Mouse (Mus musculus): ENCODE measurements around the gene Rtn1. TPM values are rescaled to one million over a fixed set of nuclear protein-coding genes. Genes with fewer than 3 reads are reported as not detected.

The Rtn1 gene
- polyA plus RNA-seq, 1 experiment from 2014 or later: 505 TPM

DNA sequence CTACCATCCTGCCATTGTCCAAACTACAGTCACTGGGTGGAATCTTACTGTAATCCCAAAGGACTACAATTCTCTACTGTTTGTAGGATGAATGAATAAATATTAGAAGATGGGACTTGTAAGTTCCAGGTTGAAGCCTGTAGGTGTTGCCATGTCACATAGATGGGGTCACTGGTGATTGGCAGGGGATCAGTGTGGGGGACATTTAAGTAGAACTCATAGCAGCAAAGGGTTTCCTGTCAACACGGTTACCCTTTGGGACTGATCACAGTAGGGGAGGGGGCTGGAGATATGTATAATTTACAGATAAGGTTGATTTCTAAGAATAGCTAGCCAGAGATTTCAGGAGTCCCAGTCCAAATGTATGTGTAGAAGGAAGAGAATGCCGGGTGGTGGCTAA lies 171.6 kb downstream of the Rtn1 start:
- Histone ChIP-seq H3K4me1 (replicated peaks; ENCODE audit: control insufficient read depth, insufficient read depth, low read length) (no peaks in the 10 kb centered on the region), H3K36me3 (ENCODE audit: control insufficient read depth, insufficient read depth, low read length) (no peaks in the 10 kb centered on the region), H3K27ac (ENCODE audit: low read depth, low read length) (no peak overlapping the region), H3K4me3 (ENCODE audit: low read depth, low read length) (no peak overlapping the region; the same call in 1 of the 2 replicates), H3K4me2 (replicated peaks; ENCODE audit: low read depth, low read length) (peak overlapping the region; percentile 51; the same call in 1 of the 2 replicates), H3K9me3 (ENCODE audit: control insufficient read depth, low read length) (no peaks in the 10 kb centered on the region), H3K9ac (ENCODE audit: low read depth, low read length) (no peak overlapping the region), H3K27me3 (ENCODE audit: control insufficient read depth, insufficient read depth, low read length) (no peaks in the 10 kb centered on the region)
- ATAC-seq (ENCODE audit: low FRiP score): no peak
- DNase-seq (ENCODE audit: low spot score): no peak
- WGBS: 79% methylated on average over 2 of the region's 2 CpGs

DNA sequence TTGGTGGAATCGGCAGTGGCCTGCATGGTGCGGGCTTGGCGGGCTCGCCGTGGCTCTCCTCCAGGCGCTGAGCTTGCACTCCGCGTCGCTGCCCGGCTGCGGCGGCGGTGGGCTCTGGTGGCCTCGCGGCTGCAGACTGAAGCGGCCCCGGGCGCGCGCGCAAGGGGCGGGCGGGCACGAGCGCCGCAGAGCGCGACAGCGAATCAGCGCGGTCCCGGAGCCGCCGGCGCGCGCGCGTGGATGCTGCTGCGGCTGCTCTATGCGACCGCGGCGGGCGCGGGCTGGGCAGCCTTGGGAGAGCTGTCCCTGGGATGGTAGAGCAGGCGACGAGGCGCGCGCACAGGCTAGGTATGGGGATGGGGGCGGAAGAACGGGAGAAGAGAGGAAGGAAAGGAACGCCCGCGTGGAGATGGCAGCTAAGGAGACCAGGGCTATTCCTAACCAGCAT lies 172.3 kb downstream of the Rtn1 start:
- under 1% methylated on average over 55 of the region's 56 CpGs for WGBS
- Histone ChIP-seq H3K9ac (ENCODE audit: low read depth, low read length) (peak overlapping the region; percentile 93), H3K4me3 (ENCODE audit: low read depth, low read length) (peak overlapping the region; percentile 62), H3K36me3 (ENCODE audit: control insufficient read depth, insufficient read depth, low read length) (no peaks in the 10 kb centered on the region), H3K4me1 (replicated peaks; ENCODE audit: control insufficient read depth, insufficient read depth, low read length) (no peaks in the 10 kb centered on the region), H3K27me3 (ENCODE audit: control insufficient read depth, insufficient read depth, low read length) (no peaks in the 10 kb centered on the region), H3K4me2 (replicated peaks; ENCODE audit: low read depth, low read length) (peak overlapping the region; percentile 51), H3K27ac (ENCODE audit: low read depth, low read length) (peak overlapping the region; percentile 87), H3K9me3 (ENCODE audit: control insufficient read depth, low read length) (no peaks in the 10 kb centered on the region)
- peak; percentile 93 for DNase-seq (ENCODE audit: low spot score)
- peak; percentile 95 for ATAC-seq (ENCODE audit: low FRiP score)

DNA sequence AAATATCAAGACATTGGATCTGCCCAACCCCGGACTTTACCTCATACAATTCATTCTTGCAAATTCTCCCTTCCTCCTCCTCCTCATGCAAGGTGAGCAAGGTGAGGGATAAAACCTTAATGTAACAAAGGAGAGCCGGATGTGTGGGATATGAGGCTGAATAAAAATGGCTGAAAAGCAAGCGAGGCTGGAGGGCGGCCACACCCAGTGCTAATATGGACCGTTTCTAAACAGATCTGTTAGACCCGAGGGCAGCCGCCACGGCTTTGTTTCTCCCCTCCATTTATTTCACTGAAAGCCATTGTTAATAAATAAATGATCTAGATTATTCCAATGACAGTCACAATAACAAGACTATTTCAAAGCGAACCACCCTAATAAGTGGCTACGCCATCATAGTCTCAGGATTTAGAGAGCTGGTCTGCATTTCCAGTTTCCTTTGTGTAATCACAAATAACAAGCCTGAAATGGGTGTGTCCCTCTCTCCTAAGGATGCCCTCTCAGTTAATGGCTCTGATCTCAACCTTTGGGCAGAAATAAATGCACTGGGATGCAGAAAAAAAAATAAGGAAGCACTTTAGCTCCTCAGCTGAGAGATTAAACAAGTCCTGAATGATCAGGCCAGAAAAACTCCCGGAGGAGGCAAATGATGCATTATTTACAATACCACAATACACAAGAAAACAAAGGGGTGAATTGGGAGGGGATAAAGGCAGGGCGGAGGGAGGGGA lies 173.1 kb downstream of the Rtn1 start:
- peak overlapping the region; percentile 51 for H3K4me2 ChIP-seq (replicated peaks; ENCODE audit: low read depth, low read length)
- no peaks in the 10 kb centered on the region for H3K4me1 ChIP-seq (replicated peaks; ENCODE audit: control insufficient read depth, insufficient read depth, low read length)
- peak overlapping the region; percentile 87 for H3K27ac ChIP-seq (ENCODE audit: low read depth, low read length)
- no peaks in the 10 kb centered on the region for H3K9me3 ChIP-seq (ENCODE audit: control insufficient read depth, low read length)
- WGBS: 38% methylated on average over 12 of the region's 12 CpGs
- no peak for ATAC-seq (ENCODE audit: low FRiP score)
- H3K36me3 ChIP-seq (ENCODE audit: control insufficient read depth, insufficient read depth, low read length): no peaks in the 10 kb centered on the region
- no peaks in the 10 kb centered on the region for H3K27me3 ChIP-seq (ENCODE audit: control insufficient read depth, insufficient read depth, low read length)
- DNase-seq (ENCODE audit: low spot score): peak; percentile 57
- peak overlapping the region; percentile 93 for H3K9ac ChIP-seq (ENCODE audit: low read depth, low read length)
- H3K4me3 ChIP-seq (ENCODE audit: low read depth, low read length): peak overlapping the region; percentile 62

DNA sequence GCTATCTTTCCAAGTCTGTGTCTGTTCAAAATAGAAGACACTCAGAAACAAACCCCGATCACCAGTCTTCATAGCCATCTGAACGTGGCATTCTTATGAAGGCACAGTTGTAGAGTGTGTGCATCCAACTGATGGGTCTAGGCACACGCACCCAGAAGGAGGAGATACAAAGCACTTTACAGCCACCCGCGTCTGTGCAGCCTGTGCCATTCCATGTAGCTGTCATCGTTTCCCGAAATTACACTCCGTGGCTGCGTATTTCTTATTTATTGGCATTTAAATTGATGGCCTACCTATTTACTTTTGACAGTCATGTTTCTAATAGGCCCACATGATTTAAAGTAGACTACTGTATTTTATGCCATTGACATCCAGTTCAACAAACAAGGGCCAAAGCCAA lies 173.9 kb downstream of the Rtn1 start:
- peak overlapping the region; percentile 51 for H3K4me2 ChIP-seq (replicated peaks; ENCODE audit: low read depth, low read length)
- H3K4me1 ChIP-seq (replicated peaks; ENCODE audit: control insufficient read depth, insufficient read depth, low read length): no peaks in the 10 kb centered on the region
- DNase-seq (ENCODE audit: low spot score) (peak; percentile 29), ATAC-seq (ENCODE audit: low FRiP score) (no peak)
- WGBS: 79% methylated on average over 9 of the region's 9 CpGs
- no peaks in the 10 kb centered on the region for H3K27me3 ChIP-seq (ENCODE audit: control insufficient read depth, insufficient read depth, low read length)
- H3K36me3 ChIP-seq (ENCODE audit: control insufficient read depth, insufficient read depth, low read length): no peaks in the 10 kb centered on the region
- no peaks in the 10 kb centered on the region for H3K9me3 ChIP-seq (ENCODE audit: control insufficient read depth, low read length)
- H3K9ac ChIP-seq (ENCODE audit: low read depth, low read length): peak overlapping the region; percentile 93
- H3K27ac ChIP-seq (ENCODE audit: low read depth, low read length): 0 out of 2 replicates have a peak overlapping the region, but pooled peaks have one; percentile 87
- H3K4me3 ChIP-seq (ENCODE audit: low read depth, low read length): peak overlapping the region; percentile 62

DNA sequence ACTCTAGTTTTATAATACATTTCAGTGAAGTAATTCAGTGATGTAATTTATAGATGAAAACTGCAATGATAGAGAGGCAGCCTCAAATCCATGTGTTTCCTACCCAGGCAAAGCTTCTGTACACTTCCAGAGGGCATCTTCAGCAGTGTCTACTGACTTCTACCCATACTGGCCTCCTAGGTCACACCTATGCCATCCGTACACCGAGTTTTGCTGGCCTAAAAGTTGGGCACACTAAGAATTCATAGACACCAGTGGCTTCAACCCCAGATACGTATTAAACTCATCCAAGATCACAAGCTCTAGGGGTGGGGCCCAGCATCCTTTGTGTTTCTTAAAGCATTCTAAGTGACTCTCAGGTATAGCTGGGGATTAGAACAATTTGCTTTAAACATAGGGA lies 174.7 kb downstream of the Rtn1 start:
- Histone ChIP-seq H3K27ac (ENCODE audit: low read depth, low read length) (no peak overlapping the region; the same call in 1 of the 2 replicates), H3K4me3 (ENCODE audit: low read depth, low read length) (peak overlapping the region; percentile 62), H3K9me3 (ENCODE audit: control insufficient read depth, low read length) (no peaks in the 10 kb centered on the region), H3K27me3 (ENCODE audit: control insufficient read depth, insufficient read depth, low read length) (no peaks in the 10 kb centered on the region), H3K4me2 (replicated peaks; ENCODE audit: low read depth, low read length) (peak overlapping the region; percentile 51), H3K4me1 (replicated peaks; ENCODE audit: control insufficient read depth, insufficient read depth, low read length) (no peaks in the 10 kb centered on the region), H3K9ac (ENCODE audit: low read depth, low read length) (peak overlapping the region; percentile 17; the same call in 1 of the 2 replicates), H3K36me3 (ENCODE audit: control insufficient read depth, insufficient read depth, low read length) (no peaks in the 10 kb centered on the region)
- ATAC-seq (ENCODE audit: low FRiP score) (no peak), DNase-seq (ENCODE audit: low spot score) (no peak)
- 88% methylated on average over 3 of the region's 3 CpGs for WGBS

DNA sequence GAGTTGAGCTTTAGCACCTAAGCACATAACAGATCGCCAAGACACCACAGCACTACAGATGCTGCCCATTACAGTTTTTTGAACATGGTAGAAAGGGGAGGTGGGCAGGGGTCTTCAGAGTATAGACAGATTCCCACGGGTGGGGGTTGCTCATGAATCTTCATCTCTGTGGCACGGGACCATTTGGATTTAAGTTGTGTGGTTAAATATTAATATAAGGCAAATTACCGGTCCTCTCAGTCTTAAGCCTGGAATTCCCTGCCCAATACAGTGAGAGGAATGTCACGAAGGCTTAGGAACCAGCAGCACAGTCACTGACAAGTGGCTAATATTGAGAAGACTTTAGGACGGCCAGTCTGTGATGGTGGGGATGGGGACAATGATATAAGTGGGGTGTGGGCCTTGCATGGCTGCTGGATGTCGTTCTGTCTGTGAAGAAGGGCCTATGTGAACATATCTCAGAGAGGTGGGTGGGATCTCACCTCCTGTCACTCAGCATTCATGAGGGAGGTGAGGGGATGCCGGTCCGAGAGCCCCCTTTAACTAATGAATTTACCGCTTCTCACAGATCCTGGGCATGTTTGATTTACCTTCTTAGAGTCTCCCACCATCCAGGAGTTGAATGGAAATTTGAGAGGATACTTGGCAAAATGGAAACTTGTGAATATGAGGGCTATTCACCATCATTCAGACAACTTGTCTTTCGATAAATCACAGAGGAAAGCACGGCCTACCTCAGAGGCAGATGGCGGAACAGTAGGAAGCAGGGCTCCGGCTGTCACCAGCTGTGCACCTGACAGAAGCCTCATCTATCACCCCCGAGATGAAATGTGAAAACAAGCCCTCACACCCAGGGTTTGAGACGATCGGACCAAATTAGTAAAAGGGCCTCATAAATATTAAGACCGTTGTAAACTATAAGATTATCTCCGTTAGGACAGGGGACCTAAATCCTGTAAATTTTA lies 175.7 kb downstream of the Rtn1 start:
- Histone ChIP-seq H3K4me3 (ENCODE audit: low read depth, low read length) (peak overlapping the region; percentile 62; the same call in 1 of the 2 replicates), H3K4me1 (replicated peaks; ENCODE audit: control insufficient read depth, insufficient read depth, low read length) (no peaks in the 10 kb centered on the region), H3K27me3 (ENCODE audit: control insufficient read depth, insufficient read depth, low read length) (no peaks in the 10 kb centered on the region), H3K9ac (ENCODE audit: low read depth, low read length) (no peak overlapping the region), H3K27ac (ENCODE audit: low read depth, low read length) (no peak overlapping the region), H3K9me3 (ENCODE audit: control insufficient read depth, low read length) (no peaks in the 10 kb centered on the region), H3K4me2 (replicated peaks; ENCODE audit: low read depth, low read length) (peak overlapping the region; percentile 51), H3K36me3 (ENCODE audit: control insufficient read depth, insufficient read depth, low read length) (no peaks in the 10 kb centered on the region)
- DNase-seq (ENCODE audit: low spot score) (peak; percentile 21), ATAC-seq (ENCODE audit: low FRiP score) (no peak)
- 67% methylated on average over 19 of the region's 19 CpGs for WGBS

DNA sequence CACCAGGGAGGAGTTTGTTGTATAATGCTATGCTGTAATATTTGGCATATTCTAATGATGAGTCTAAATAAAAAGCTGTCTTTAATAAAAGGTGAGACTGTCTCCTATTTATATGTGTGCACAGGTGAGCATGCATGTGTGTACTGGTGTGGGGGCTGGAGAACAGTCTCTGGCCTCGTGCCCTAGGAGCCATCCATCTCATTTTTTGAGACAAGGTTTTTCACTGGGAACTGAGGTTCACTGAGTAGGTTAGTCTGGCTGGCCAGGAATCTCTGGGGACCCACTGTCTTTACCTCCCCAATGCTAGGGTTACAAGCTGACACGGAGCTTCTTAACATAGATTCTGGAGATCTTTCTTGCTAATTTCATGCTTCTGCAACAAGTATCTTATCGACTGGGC lies 176.7 kb downstream of the Rtn1 start:
- WGBS: 82% methylated on average over 3 of the region's 3 CpGs
- no peak overlapping the region for H3K4me3 ChIP-seq (ENCODE audit: low read depth, low read length)
- no peak for DNase-seq (ENCODE audit: low spot score)
- H3K27me3 ChIP-seq (ENCODE audit: control insufficient read depth, insufficient read depth, low read length): no peaks in the 10 kb centered on the region
- H3K9ac ChIP-seq (ENCODE audit: low read depth, low read length): no peak overlapping the region
- H3K27ac ChIP-seq (ENCODE audit: low read depth, low read length): no peak overlapping the region
- H3K9me3 ChIP-seq (ENCODE audit: control insufficient read depth, low read length): no peaks in the 10 kb centered on the region
- H3K36me3 ChIP-seq (ENCODE audit: control insufficient read depth, insufficient read depth, low read length): no peaks in the 10 kb centered on the region
- ATAC-seq (ENCODE audit: low FRiP score): no peak
- H3K4me2 ChIP-seq (replicated peaks; ENCODE audit: low read depth, low read length): no peak overlapping the region
- H3K4me1 ChIP-seq (replicated peaks; ENCODE audit: control insufficient read depth, insufficient read depth, low read length): no peaks in the 10 kb centered on the region

DNA sequence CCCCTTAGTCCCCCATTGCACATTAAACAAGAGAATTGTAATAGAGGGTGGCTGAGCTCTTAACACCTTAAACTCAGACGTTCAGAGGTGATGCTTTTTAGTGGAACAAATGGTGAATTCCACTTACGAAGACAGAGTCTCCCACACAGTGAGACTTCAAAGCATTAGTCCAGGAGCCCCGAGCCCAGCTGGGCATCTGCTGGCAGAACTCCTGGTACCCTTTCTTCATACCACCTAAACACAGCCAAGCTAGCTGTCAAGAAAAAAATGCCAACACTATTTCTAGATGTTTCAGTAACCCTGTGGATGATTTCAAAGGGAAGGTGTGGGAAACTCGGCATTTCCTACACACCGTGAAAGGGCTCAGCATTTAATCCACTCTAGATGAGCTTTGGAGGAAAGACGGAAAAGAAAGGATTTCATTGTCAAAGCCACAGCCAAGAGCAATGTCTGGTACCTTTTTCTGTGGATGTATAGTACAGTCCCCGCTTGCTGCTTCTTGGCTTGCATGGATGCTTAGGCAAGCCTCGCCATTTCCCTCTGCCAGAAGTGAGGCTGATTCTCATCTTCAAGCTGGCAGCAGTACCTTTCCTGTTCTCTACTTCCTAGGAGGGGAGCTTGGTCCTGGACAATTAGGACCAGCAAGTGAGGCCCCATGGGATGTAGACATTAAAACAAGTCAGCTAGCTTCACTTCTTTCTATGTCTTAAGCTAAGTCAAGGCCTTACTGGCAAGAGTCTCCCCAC lies 179.2 kb downstream of the Rtn1 start:
- no peaks in the 10 kb centered on the region for H3K36me3 ChIP-seq (ENCODE audit: control insufficient read depth, insufficient read depth, low read length)
- DNase-seq (ENCODE audit: low spot score): no peak
- ATAC-seq (ENCODE audit: low FRiP score): no peak
- WGBS: 83% methylated on average over 8 of the region's 8 CpGs
- H3K27me3 ChIP-seq (ENCODE audit: control insufficient read depth, insufficient read depth, low read length): no peaks in the 10 kb centered on the region
- no peaks in the 10 kb centered on the region for H3K4me1 ChIP-seq (replicated peaks; ENCODE audit: control insufficient read depth, insufficient read depth, low read length)
- H3K27ac ChIP-seq (ENCODE audit: low read depth, low read length): no peak overlapping the region
- H3K9ac ChIP-seq (ENCODE audit: low read depth, low read length): no peak overlapping the region
- H3K4me2 ChIP-seq (replicated peaks; ENCODE audit: low read depth, low read length): no peak overlapping the region
- no peak overlapping the region for H3K4me3 ChIP-seq (ENCODE audit: low read depth, low read length)
- no peaks in the 10 kb centered on the region for H3K9me3 ChIP-seq (ENCODE audit: control insufficient read depth, low read length)

Measured in hindbrain, embryonic 11.5 days (tissue).